Mouse (Mus musculus) lung, embryonic 16.5 days (tissue): Measurements from ENCODE around the gene Tcf7l1. TPM values are rescaled to one million over a fixed set of nuclear protein-coding genes. Genes with fewer than 3 reads are reported as not detected.

Experiments
- ATAC-seq: fragments of 200-750 bp; cut with Nextera tagmentation; 2 replicates; pipeline ENCODE4 v1.8.0; 2017; ENCODE audit warnings: low read depth, mild to moderate bottlenecking, moderate library complexity
- H3K27ac ChIP-seq: fragments of 300-500 bp; sonication (generic); 2 replicates; pipeline ENCODE4 v1.5.1; 2014; ENCODE audit warnings: mild to moderate bottlenecking, control low read depth, low read length
- H3K27me3 ChIP-seq: fragments of 300-500 bp; sonication (generic); 2 replicates; pipeline ENCODE4 v1.6.1; 2014; ENCODE audit warnings: low read depth, low read length, mixed read lengths; ENCODE audit not compliant: control insufficient read depth, insufficient read depth
- H3K36me3 ChIP-seq: fragments of 300-500 bp; sonication (generic); 2 replicates; pipeline ENCODE4 v1.6.1; 2014; ENCODE audit warnings: low read length; ENCODE audit not compliant: control insufficient read depth, insufficient read depth
- H3K4me1 ChIP-seq: fragments of 300-500 bp; sonication (generic); replicated peaks from 2 replicates; pipeline ENCODE4 v1.6.1; 2014; ENCODE audit warnings: low read length, mixed read lengths; ENCODE audit not compliant: control insufficient read depth, insufficient read depth
- H3K4me2 ChIP-seq: fragments of 300-500 bp; sonication (generic); 2 replicates; pipeline ENCODE4 v1.6.1; 2014; ENCODE audit warnings: low read depth, low read length, control low read depth
- H3K4me3 ChIP-seq: fragments of 300-500 bp; sonication (generic); 2 replicates; pipeline ENCODE4 v1.5.1; 2014; ENCODE audit warnings: mild to moderate bottlenecking, low read length, control low read depth
- H3K9ac ChIP-seq: fragments of 300-500 bp; sonication (generic); 2 replicates; pipeline ENCODE4 v1.6.1; 2014; ENCODE audit warnings: low read length, control low read depth
- H3K9me3 ChIP-seq: fragments of 300-500 bp; sonication (generic); 2 replicates; pipeline ENCODE4 v1.6.1; 2016; ENCODE audit warnings: low read length; ENCODE audit not compliant: control insufficient read depth
- WGBS: fragments of 180-500 bp; shearing (Covaris S2); extraction: QIAGEN DNeasy Blood & Tissue Kit; methylation state at CpG from one replicate; pipeline ENCODE4 v1.1.7; 2014; 5-methylcytosine and 5-hydroxymethylcytosine counted together
- polyA plus RNA-seq: library from polyadenylated mRNA; unstranded; fragments of >200 nt; fragmentation: Nextera tagmentation; extraction: Ambion mirVana; gene quantifications from 2 replicates; pipeline ENCODE4 v1.2.1, GENCODE M21; 2015

The Tcf7l1 gene
- polyA plus RNA-seq, 1 experiment from 2014 or later = 31.9 TPM

DNA sequence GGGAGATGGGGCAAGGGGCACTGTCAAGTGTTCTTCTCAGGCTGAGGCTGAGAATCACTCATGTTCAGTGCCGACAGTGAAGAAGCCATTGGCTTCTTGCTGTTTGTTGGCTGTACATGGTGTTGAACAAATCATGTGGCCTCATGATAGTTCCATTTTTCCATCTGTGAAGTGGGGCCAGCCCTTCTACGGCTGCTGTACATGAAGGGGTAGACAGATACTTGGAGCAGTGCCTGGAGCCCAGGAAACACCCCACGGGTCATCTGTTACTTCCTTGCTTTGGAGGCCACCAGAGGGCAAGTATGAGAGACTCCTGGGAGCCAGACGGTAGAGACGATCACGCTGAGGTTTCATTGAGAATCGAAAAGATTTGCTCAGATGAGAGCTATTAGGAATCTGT is 46.7 kb downstream of the Tcf7l1 start:
- no peak for ATAC-seq
- Histone ChIP-seq H3K36me3 (peaks cover 2% of the 10 kb centered on the region; the same call in 1 of the 2 replicates), H3K27ac (peak overlapping the region; percentile 22), H3K27me3 (no peaks in the 10 kb centered on the region), H3K4me3 (no peak overlapping the region), H3K4me1 (peaks cover 63% of the 10 kb centered on the region), H3K4me2 (no peak overlapping the region), H3K9ac (no peak overlapping the region), H3K9me3 (no peaks in the 10 kb centered on the region)
- WGBS = 41% methylated on average over 7 of the region's 7 CpGs

DNA sequence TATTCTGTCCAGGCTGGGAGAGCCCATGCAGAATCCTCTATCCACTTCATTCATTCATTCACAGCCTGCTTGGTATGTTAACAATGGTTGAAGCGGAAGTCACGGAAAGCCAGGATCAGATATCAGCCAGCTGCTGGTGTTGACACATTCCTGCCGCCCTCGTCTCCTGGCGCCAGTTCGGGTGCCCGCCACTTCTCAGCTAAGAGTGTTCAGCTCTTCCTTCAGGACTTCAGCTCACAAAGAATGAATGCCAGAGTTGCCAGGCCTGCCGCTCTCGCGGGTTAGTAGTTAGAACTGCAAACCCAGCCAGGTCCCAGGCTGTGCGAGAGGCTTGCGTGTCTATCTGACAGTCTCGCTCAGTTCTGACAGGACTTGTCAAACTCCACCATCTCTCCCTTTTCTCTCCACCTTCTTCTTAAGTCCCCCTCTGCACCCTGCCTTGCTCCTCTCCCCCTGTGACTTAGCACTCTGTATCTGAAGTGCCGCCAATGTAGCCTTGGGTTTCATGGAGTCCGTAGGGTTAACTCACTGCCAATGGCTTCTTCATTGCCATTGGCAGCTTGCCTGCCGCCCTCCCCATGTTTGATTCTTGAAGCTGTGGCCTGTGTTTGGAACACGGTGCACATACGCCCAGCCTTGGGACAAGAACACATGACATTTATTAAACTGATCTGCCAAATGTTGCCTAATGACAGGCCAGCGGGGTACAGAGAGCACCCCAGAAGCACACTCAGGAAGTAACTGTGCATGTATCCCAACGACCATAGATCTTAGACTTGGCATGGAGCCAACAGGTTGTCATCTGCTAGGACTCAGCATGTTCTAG is 48.2 kb downstream of the Tcf7l1 start:
- peak overlapping the region; percentile 96 for H3K27ac ChIP-seq
- WGBS = 8% methylated on average over 20 of the region's 20 CpGs
- H3K4me3 ChIP-seq = 0 out of 2 replicates have a peak overlapping the region, but pooled peaks have one; percentile 14
- peaks cover 68% of the 10 kb centered on the region for H3K4me1 ChIP-seq
- H3K9me3 ChIP-seq = no peaks in the 10 kb centered on the region
- peaks cover 2% of the 10 kb centered on the region; the same call in 1 of the 2 replicates for H3K36me3 ChIP-seq
- peak; percentile 82 for ATAC-seq
- H3K9ac ChIP-seq = peak overlapping the region; percentile 46; the same call in 1 of the 2 replicates
- peak overlapping the region; percentile 46 for H3K4me2 ChIP-seq
- H3K27me3 ChIP-seq = no peaks in the 10 kb centered on the region

DNA sequence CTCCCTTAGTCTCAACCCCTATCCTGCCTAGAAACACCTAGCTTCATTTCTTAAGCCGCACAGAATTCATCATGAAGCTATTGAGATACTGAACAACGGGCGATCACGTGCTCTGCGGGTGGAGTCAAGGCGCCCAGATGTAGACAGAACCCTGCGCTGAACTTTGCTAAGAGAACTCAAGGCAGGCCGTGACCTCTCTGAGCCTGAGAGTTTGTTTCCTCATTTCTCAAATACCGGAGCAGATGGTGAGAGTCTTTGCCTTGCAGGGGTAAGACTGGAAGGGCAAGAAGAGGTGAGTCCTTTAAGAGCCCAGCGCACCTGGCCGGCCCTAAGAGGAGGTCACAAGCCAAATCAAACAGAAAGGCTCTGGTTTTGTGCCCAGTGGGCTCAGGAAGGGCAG is 52.2 kb downstream of the Tcf7l1 start:
- no peak overlapping the region for H3K4me2 ChIP-seq
- no peak overlapping the region for H3K4me3 ChIP-seq
- H3K9me3 ChIP-seq = no peaks in the 10 kb centered on the region
- peak; percentile 41 for ATAC-seq
- H3K4me1 ChIP-seq = peaks cover 48% of the 10 kb centered on the region
- H3K36me3 ChIP-seq = peaks cover 2% of the 10 kb centered on the region; the same call in 1 of the 2 replicates
- H3K27me3 ChIP-seq = no peaks in the 10 kb centered on the region
- WGBS = 55% methylated on average over 11 of the region's 11 CpGs
- peak overlapping the region; percentile 58 for H3K27ac ChIP-seq
- H3K9ac ChIP-seq = no peak overlapping the region

- ATAC-seq = no peak
- 25% methylated on average over 12 of the region's 12 CpGs for WGBS
- Histone ChIP-seq H3K9me3 (no peaks in the 10 kb centered on the region), H3K4me3 (no peak overlapping the region), H3K27ac (peak overlapping the region; percentile 57), H3K4me1 (peaks cover 46% of the 10 kb centered on the region), H3K9ac (0 out of 2 replicates have a peak overlapping the region, but pooled peaks have one; percentile 15), H3K36me3 (peaks cover 2% of the 10 kb centered on the region; the same call in 1 of the 2 replicates), H3K27me3 (no peaks in the 10 kb centered on the region), H3K4me2 (no peak overlapping the region)
These were observed 53.8 kb downstream of the Tcf7l1 start for GRCm38 (mm10) chr6:72735206-72735605.

DNA sequence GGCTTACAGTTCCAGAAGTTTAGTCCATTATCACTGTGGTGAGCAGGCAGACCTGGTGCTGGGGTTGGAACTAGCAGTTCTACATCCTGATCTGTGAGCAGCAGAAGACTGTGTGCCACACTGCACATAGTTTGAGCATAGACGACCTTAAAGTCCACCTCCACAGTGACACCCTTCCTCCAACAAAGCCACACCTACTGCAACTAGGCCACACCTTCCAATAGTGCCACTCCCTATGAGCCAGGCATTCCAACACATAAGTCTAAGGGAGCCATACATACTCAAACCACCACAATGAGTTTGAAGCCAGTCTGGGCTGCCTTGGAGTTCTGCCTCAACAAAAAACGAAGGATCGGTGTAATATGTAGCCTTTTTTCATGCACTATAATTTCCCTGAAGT is 55.7 kb downstream of the Tcf7l1 start:
- no peak for ATAC-seq
- no peaks in the 10 kb centered on the region for H3K27me3 ChIP-seq

DNA sequence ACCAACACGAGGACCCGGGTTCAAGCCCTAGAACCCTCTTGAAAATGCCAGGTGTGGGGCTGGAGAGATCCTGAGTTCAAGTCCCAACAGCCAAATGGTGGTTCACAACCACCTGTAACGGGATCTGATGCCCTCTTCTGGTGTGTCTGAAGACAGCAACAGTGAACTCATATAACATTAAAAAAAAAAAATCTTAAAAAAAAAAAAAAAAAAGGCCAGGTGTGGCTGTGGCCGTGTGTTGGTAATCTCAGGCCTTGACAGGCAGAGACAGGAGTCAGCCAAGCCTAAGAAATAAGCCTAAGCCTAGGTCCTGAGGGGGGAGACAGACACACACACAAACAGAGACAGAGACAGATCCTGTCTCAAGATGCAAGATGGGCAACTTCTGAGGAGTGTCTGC is 56.9 kb downstream of the Tcf7l1 start:
- Histone ChIP-seq H3K9me3 (no peaks in the 10 kb centered on the region), H3K36me3 (no peaks in the 10 kb centered on the region), H3K4me1 (peaks cover 40% of the 10 kb centered on the region), H3K4me3 (no peak overlapping the region), H3K4me2 (no peak overlapping the region), H3K27ac (no peak overlapping the region), H3K27me3 (no peaks in the 10 kb centered on the region), H3K9ac (no peak overlapping the region)
- ATAC-seq = no peak
- WGBS = 60% methylated on average over 4 of the region's 4 CpGs

More for the DNA sequence above, 55.7 kb downstream of the Tcf7l1 start:
- Histone ChIP-seq H3K9me3 (no peaks in the 10 kb centered on the region), H3K4me2 (no peak overlapping the region), H3K27ac (no peak overlapping the region), H3K9ac (no peak overlapping the region), H3K4me3 (no peak overlapping the region), H3K4me1 (peaks cover 48% of the 10 kb centered on the region), H3K36me3 (peaks cover 1% of the 10 kb centered on the region; the same call in 1 of the 2 replicates)
- WGBS = 84% methylated on average over 3 of the region's 3 CpGs

DNA sequence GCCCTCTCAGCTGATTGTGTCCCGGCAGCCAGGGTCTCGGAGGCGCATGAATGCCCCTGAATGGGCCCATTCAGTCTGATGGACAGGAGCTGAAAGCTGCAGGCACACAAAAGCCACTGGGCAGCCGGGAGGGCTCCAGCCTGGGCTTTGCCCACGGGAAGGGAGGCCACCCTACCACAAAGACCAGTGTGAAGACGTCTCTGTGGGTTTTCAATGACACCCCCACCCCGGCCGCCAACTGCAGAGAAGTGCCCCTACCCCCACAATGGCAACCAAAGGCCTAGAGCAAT is 58.5 kb downstream of the Tcf7l1 start:
- H3K9ac ChIP-seq = 0 out of 2 replicates have a peak overlapping the region, but pooled peaks have one; percentile 37

GRCm38 (mm10) chr6:72729831-72730559 is 59.1 kb downstream of the Tcf7l1 start:
- H3K4me2 ChIP-seq = no peak overlapping the region
- peak overlapping the region; percentile 57 for H3K27ac ChIP-seq
- WGBS = 57% methylated on average over 14 of the region's 14 CpGs
- peaks cover 32% of the 10 kb centered on the region for H3K4me1 ChIP-seq
- no peak overlapping the region for H3K4me3 ChIP-seq
- H3K27me3 ChIP-seq = no peaks in the 10 kb centered on the region
- H3K9ac ChIP-seq = no peak overlapping the region
- H3K9me3 ChIP-seq = no peaks in the 10 kb centered on the region
- peak; percentile 68 for ATAC-seq
- H3K36me3 ChIP-seq = no peaks in the 10 kb centered on the region

More for the DNA sequence above, 58.5 kb downstream of the Tcf7l1 start:
- Histone ChIP-seq H3K36me3 (no peaks in the 10 kb centered on the region), H3K4me1 (peaks cover 32% of the 10 kb centered on the region), H3K4me2 (no peak overlapping the region), H3K9me3 (no peaks in the 10 kb centered on the region), H3K4me3 (no peak overlapping the region), H3K27me3 (no peaks in the 10 kb centered on the region), H3K27ac (peak overlapping the region; percentile 57)
- ATAC-seq = no peak
- 59% methylated on average over 8 of the region's 8 CpGs for WGBS

DNA sequence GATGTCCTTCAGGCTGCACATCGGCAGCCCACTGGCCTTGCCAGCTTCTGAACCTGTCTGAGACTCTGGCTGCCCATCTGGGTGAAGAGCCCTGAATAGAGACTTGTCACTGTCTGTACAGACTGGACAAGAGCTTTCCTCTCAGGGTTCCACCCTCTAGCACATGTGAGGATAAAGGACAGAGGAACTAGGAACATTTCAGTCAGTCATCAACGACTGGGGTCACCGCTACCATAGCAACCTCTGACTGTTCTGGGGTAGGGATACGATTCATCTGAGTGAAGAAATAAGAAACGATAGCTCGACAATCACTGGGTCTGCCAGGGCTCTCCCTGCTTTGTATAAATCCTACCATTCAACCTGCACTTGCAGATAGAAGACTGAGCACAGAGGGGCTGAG is 61.2 kb downstream of the Tcf7l1 start:
- Histone ChIP-seq H3K36me3 (no peaks in the 10 kb centered on the region), H3K27ac (no peak overlapping the region), H3K9ac (no peak overlapping the region), H3K4me1 (peaks cover 37% of the 10 kb centered on the region), H3K4me3 (no peak overlapping the region), H3K4me2 (no peak overlapping the region), H3K9me3 (no peaks in the 10 kb centered on the region), H3K27me3 (no peaks in the 10 kb centered on the region)
- WGBS = 48% methylated on average over 6 of the region's 6 CpGs
- ATAC-seq = no peak
